Mouse (Mus musculus) embryonic fibroblast, embryonic 13.5 days (primary cell): ENCODE measurements around the gene Fbxl7.

ENCODE experiments used
- CTCF ChIP-seq: IDR thresholded peaks from 2 replicates; pipeline ENCODE4 v1.5.1; 2011; ENCODE audit warnings: mild to moderate bottlenecking, control low read depth, low read length, moderate library complexity, borderline replicate concordance; ENCODE audit not compliant: insufficient read depth
- POLR2A ChIP-seq: IDR thresholded peaks from 2 replicates; pipeline ENCODE4 v1.6.1; 2011; ENCODE audit warnings: low read depth, mild to moderate bottlenecking, control low read depth, low read length, moderate library complexity

DNA sequence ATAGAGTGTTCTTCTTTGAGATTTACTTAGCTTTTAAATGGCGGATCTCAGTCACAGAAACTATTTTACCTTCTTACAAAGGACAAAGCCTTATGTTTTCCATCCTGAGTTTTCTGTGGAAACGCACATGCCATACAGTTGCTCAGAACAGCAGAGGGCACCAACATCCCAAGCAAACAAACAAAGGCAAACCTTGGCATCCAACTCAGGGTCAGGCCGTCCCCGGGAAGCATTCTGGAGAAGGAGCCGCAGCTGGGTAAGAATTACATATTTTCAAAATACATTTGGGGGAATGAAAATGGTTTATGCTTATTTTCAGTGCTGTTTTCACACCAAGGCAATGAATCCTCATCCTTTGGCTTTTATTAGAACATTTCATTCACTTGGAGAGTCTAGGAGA lies 275.1 kb downstream of the Fbxl7 start:
- peak; percentile 42; the same call in 1 of the 2 replicates for TF ChIP-seq CTCF
- TF ChIP-seq POLR2A = no peak
